Mouse (Mus musculus) fat pad, adult 2 months (tissue): ENCODE measurements at regions not wholly inside any gene's neighbourhood (a gene's known extent, or its start where the extent isn't known, plus 50 kb on each side); places are given as distances from the start of the nearest gene placed in this dataset.

Experiments
- DNase-seq: peaks from one replicate; pipeline ENCODE4 v3.0.0-alpha.2; 2011; ENCODE audit warnings: low read depth, low spot score; ENCODE audit errors: extremely low read depth

GRCm38 (mm10) chr4:142329600-142329999 lies 90.4 kb upstream of the Kazn start:
- no peak for DNase-seq

GRCm38 (mm10) chr4:142326511-142326910 lies 87.3 kb upstream of the Kazn start:
- DNase-seq, result no peak

DNA sequence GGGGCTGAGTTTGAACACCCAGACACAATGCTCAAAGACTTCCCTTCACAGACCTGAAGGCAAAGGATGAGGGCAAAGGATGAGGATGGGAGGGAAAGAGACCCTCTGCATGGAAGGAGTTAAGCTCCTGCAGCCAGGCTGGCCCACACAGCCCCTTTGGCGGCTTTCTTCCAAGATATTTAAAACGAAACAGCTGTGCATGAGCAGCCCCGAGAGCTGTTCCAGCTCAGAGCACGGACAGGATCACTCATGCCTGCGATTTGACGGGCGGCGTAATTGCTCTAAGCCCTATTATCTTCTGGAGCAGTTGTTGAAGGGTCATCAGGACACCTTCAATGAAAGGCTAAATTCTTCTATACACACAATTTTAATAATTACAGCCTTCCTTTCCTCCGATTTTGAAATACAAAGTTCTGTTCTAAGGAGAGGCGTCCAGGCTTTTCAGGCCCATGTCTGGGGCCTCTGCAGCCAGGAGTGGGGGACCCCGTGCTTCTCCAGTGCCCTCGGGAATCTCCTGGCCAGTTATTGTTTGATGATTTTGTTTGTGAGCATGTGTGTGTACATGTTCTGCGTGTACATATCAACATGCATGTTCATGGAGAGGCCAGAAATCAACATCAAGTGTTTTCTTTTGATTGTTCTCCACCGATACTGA lies 82.1 kb upstream of the Kazn start:
- DNase-seq, result no peak

- no peak for DNase-seq
Measured at GRCm38 (mm10) chr4:142310282-142310681, 71.1 kb upstream of the Kazn start.

- no peak for DNase-seq
Measured at GRCm38 (mm10) chr4:142308271-142308670, 69.1 kb upstream of the Kazn start.

GRCm38 (mm10) chr4:142307321-142307720 lies 68.1 kb upstream of the Kazn start:
- no peak for DNase-seq

DNA sequence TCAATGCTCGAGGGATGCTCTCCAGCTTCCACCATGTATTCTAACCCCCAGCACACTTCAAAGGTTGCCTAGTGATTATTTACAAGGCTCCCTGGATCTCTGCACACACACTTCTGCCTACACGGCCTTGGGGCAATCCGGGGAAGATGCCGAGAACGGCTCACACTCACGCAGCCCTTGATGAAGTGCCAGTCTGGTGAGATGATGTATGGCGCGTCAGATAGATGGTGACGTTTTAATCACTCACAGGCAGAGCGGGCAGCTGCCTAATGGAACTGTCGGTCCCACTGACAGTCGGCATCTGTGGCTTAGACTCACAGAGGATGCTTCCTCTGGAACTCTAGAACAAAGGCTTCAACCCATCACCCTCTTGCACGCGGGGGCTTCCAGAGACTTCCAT lies 66.9 kb upstream of the Kazn start:
- DNase-seq, result no peak

GRCm38 (mm10) chr4:142303374-142304020 lies 64.3 kb upstream of the Kazn start:
- DNase-seq, result no peak

DNA sequence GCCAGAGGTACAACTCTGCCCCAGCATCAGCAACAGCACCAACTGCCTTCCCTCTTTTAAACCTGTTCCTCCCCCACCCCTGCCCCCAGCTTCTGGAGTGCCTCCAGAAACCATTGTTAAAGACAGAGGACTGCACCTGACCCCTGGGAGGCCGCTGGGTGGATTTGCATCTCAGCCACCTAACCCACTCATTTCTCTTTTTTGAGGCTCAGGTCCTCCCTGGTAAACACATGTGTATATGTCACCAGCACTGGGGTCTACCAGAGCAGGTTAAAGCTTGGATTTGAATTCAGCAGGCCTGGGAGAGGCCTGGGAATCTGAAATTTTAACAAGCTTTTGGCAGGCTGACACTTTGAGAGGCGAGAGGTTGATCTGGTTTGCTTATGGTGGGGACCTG lies 63.5 kb upstream of the Kazn start:
- DNase-seq, result no peak

DNA sequence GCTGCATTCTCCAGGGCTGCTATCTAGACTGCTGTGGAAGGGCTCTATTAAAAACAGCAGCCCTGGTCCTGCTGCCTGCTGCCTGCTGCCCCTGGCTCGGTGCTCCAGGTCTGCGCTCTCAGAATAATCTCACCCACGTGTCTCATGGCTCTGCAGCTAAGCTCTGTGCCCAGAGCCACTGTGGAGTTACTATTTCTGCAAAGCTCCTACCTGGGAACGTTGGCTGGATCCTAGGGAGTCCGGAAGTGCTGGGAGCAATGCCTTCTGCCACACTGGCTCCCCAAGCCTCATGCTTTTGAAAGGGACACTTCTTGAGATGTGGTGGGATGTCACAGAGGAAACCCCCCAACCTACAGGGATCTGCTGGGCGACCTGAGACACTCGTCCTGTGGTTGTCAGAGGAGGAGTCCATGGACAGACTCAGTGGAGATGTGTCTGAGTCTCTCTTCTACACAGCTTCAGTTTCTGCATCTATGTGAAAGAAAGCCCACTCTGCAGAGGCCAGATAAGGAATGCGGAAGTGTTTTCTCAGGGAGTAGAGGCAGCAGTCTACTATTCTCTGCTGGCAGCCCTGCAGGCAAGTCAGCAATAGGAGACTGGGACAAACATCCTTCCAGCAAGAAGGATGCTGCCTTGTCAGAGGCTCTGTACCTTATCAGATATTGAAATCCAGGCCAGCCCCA lies 63.0 kb upstream of the Kazn start:
- no peak for DNase-seq

GRCm38 (mm10) chr4:142298770-142299337 lies 59.7 kb upstream of the Kazn start:
- no peak for DNase-seq

GRCm38 (mm10) chr4:142292760-142293159 lies 53.6 kb upstream of the Kazn start:
- no peak for DNase-seq

GRCm38 (mm10) chr4:142292334-142292733 lies 53.1 kb upstream of the Kazn start:
- no peak for DNase-seq

GRCm38 (mm10) chr4:142291366-142291765 lies 52.2 kb upstream of the Kazn start:
- no peak for DNase-seq
